Mouse (Mus musculus): ENCODE measurements around the gene Wwox.

GRCm38 (mm10) chr8:114847666-114848065, 408.2 kb downstream of the Wwox start:
- TF ChIP-seq RCOR1 (IDR thresholded peaks at IDR 0.05; ENCODE audit: low read depth, low read length) (no peak), HCFC1 (IDR thresholded peaks at IDR 0.05; ENCODE audit: low read depth, low read length) (no peak), EP300 (IDR thresholded peaks at IDR 0.05; ENCODE audit: low read depth in 1 of 2, low read length in 2 of 2) (no peak), RAD21 (IDR thresholded peaks at IDR 0.05; ENCODE audit: low read depth, low read length) (no peak), POLR2A (IDR thresholded peaks at IDR 0.05; ENCODE audit: control insufficient read depth in 1 of 2, insufficient read depth in 1 of 2, low read depth in 1 of 2, low read length in 2 of 2, poor library complexity in 1 of 2) (no peak), CTCF (IDR thresholded peaks at IDR 0.05 in 2 of 3, conservative IDR thresholded peaks at IDR 0.05 in 1 of 3; ENCODE audit: control insufficient read depth in 1 of 3, insufficient read depth in 1 of 3, low read depth in 2 of 3, low read length in 3 of 3, poor library complexity in 1 of 3, severe bottlenecking in 1 of 3) (no peak), MYC (IDR thresholded peaks at IDR 0.05; ENCODE audit: low read depth, low read length) (no peak), TBP (IDR thresholded peaks at IDR 0.05; ENCODE audit: low read depth, low read length) (no peak), MXI1 (IDR thresholded peaks at IDR 0.05; ENCODE audit: low read depth, low read length) (no peak), NRF1 (IDR thresholded peaks at IDR 0.05; ENCODE audit: insufficient read depth, low read depth, low read length, poor library complexity, severe bottlenecking) (no peak), BHLHE40 (IDR thresholded peaks at IDR 0.05; ENCODE audit: borderline replicate concordance, low read depth, low read length) (no peak), MEF2A (IDR thresholded peaks at IDR 0.05; ENCODE audit: extremely low read depth, insufficient replicate concordance, low read depth, low read length, poor library complexity, severe bottlenecking) (no peak), E2F4 (IDR thresholded peaks at IDR 0.05; ENCODE audit: borderline replicate concordance, low read depth, low read length) (no peak)
